Comparison of ENCODE assay signal across 16 mouse cellular contexts in genomic region chr1:168313772-168314171, GRCm38 (mm10).
"Had no signal": no experiment of that assay in that cellular context is flagged by ENCODE, and none has a peak within 500 bp of the region (broad histone marks: within the 10 kb centered on the region; RNA-seq: fewer than 3 reads in every experiment).

No protein-coding gene starts in this region.

- H3K4me3 ChIP-seq: layer of hippocampus, adult 2 months; limb, embryonic 13.5 days; midbrain, embryonic 10.5 days; midbrain, embryonic 15.5 days; neural tube, embryonic 12.5 days had no signal

- H3K9me3 ChIP-seq: limb, embryonic 13.5 days; midbrain, embryonic 10.5 days; midbrain, embryonic 15.5 days; neural tube, embryonic 12.5 days had no signal

- DNase-seq: kidney, adult 11 months; kidney, adult 9 months; kidney, postnatal 10 days; kidney, postnatal 4 days; left cerebral cortex, postnatal 4 days; lung, adult 18-20 months; retina, postnatal 1 day; right cerebral cortex, postnatal 4 days; spleen, adult 18-20 months; thymus, adult 18-20 months; thymus, postnatal 14 days had no signal

- H3K4me2 ChIP-seq: limb, embryonic 13.5 days; midbrain, embryonic 15.5 days; neural tube, embryonic 12.5 days had no signal

- H3K27me3 ChIP-seq: midbrain, embryonic 15.5 days; neural tube, embryonic 12.5 days had no signal

- H3K36me3 ChIP-seq: limb, embryonic 13.5 days; midbrain, embryonic 15.5 days; neural tube, embryonic 12.5 days had no signal

- H3K27ac ChIP-seq: layer of hippocampus, adult 2 months; limb, embryonic 13.5 days; midbrain, embryonic 10.5 days; midbrain, embryonic 15.5 days; neural tube, embryonic 12.5 days had no signal

- H3K9ac ChIP-seq: limb, embryonic 13.5 days; midbrain, embryonic 15.5 days; neural tube, embryonic 12.5 days had no signal

- ATAC-seq: midbrain, embryonic 15.5 days had no signal
